Comparison of ENCODE assay signal across 7 mouse cellular contexts in genomic region chr3:135521963-135522362, GRCm38 (mm10). TPM values are rescaled to one million over a fixed set of nuclear protein-coding genes. Genes with fewer than 3 reads are reported as not detected.
DNase-seq lines count a peak whose midpoint lies in the region; ATAC-seq and TF ChIP-seq lines count a peak whose summit lies in the region.

No protein-coding gene starts in this region.

- H3K79me2 ChIP-seq in liver, adult 2 months (ENCODE audit: control insufficient read depth, insufficient read depth, low read length) = no peaks in the 10 kb centered on the region

- peak overlapping the region; percentile 25; the same call in 1 of the 2 replicates for H3K4me2 ChIP-seq in stomach, embryonic 16.5 days (ENCODE audit: low read depth, low read length)

- H3K9me3 ChIP-seq in stomach, embryonic 16.5 days (replicated peaks; ENCODE audit: control insufficient read depth, low read length) = no peaks in the 10 kb centered on the region

- H3K27ac ChIP-seq in liver, adult 2 months (replicated peaks; ENCODE audit: insufficient read depth, low read depth, low read length) = peak overlapping the region; percentile 35
- H3K27ac ChIP-seq in stomach, embryonic 16.5 days (ENCODE audit: low read length) = peak overlapping the region; percentile 12

- H3K36me3 ChIP-seq in liver, adult 2 months (ENCODE audit: control insufficient read depth, insufficient read depth, low read length) = peaks cover 17% of the 10 kb centered on the region
- H3K36me3 ChIP-seq in stomach, embryonic 16.5 days (ENCODE audit: control insufficient read depth, insufficient read depth, low read length) = no peaks in the 10 kb centered on the region

- ATAC-seq in stomach, embryonic 16.5 days (ENCODE audit: insufficient read depth, low FRiP score) = peak; percentile 81

- TF ChIP-seq POLR2A in liver, adult 2 months (IDR thresholded peaks at IDR 0.05; ENCODE audit: extremely low read depth, insufficient read depth, low read length) = no peak

- DNase-seq in adipocyte (ENCODE audit: low spot score) = peak; percentile 36
- peak; percentile 79 to 84 for DNase-seq in cerebellum, postnatal 25 days
- DNase-seq in heart, postnatal 10 days = peak; percentile 93
- DNase-seq in liver, adult 2 months (ENCODE audit: extremely low read depth, low read depth, low spot score) = no peak
- DNase-seq in thymus, postnatal 10 days (ENCODE audit: low spot score in 2 of 2) = no peak
- no peak for DNase-seq in thymus, adult 18-20 months

- no peak for TF ChIP-seq CTCF in liver, adult 2 months (IDR thresholded peaks at IDR 0.05; ENCODE audit: low read depth, low read length)

- H3K9ac ChIP-seq in liver, adult 2 months (ENCODE audit: low read depth, low read length) = no peak overlapping the region
- H3K9ac ChIP-seq in stomach, embryonic 16.5 days (ENCODE audit: low read length) = peak overlapping the region; percentile 29; the same call in 1 of the 2 replicates

- WGBS in liver, adult 2 months = 70% methylated on average over 4 of the region's 4 CpGs
- 27% methylated on average over 4 of the region's 4 CpGs for WGBS in stomach, embryonic 16.5 days

- no peaks in the 10 kb centered on the region for H3K27me3 ChIP-seq in liver, adult 2 months (ENCODE audit: control insufficient read depth, insufficient read depth, low read length)
- H3K27me3 ChIP-seq in stomach, embryonic 16.5 days (ENCODE audit: control insufficient read depth, insufficient read depth, low read length) = no peaks in the 10 kb centered on the region

- no peaks in the 10 kb centered on the region for H3K4me1 ChIP-seq in liver, adult 2 months (ENCODE audit: control insufficient read depth, insufficient read depth, low read length)
- peaks cover 14% of the 10 kb centered on the region for H3K4me1 ChIP-seq in stomach, embryonic 16.5 days (ENCODE audit: control insufficient read depth, insufficient read depth, low read length)

- intact Hi-C loops in heart, postnatal 10 days (cut with DNase I) = no loop called here

- H3K4me3 ChIP-seq in liver, adult 2 months (ENCODE audit: insufficient read depth, low read depth, low read length) = no peak overlapping the region
- H3K4me3 ChIP-seq in stomach, embryonic 16.5 days (replicated peaks; ENCODE audit: low read length) = no peak overlapping the region

RNA-seq across cellular contexts. Expression of gene Manba, which starts 36.6 kb away (rescaled TPM):
- total RNA-seq in heart, postnatal 10 days (2021) = 10 to 100 TPM; 22.5 to 26.8 TPM
- 14.2 and 14.7 TPM in 2 replicates for total RNA-seq in liver, adult 2 months (2014; rRNA removed)
- polyA plus RNA-seq in liver, adult 2 months (2012; rRNA removed) = 3.7 and 3.8 TPM in 2 replicates
- polyA plus RNA-seq in stomach, embryonic 16.5 days (2015; fragmentation: Nextera tagmentation; extraction: Ambion mirVana) = 16.8 and 18.3 TPM in 2 replicates

Comparison
In these comparisons a context has a peak if more than half of its experiments do, and no peak if none do; other contexts are left out.
1. DNase-seq: peak in adipocyte (single experiment), cerebellum, postnatal 25 days (2 of 2) and heart, postnatal 10 days (2 of 2); none in liver, adult 2 months (single experiment), thymus, postnatal 10 days (0 of 2) and thymus, adult 18-20 months (0 of 2).